Mouse (Mus musculus) heart, postnatal 36 days (tissue): ENCODE results near the gene Lce3f. TPM values are rescaled to one million over a fixed set of nuclear protein-coding genes. Genes with fewer than 3 reads are reported as not detected.

ENCODE experiments used
- DNase-seq, 2 experiments: peaks; one replicate each; pipeline ENCODE4 v3.0.0; 2021 to 2022
- intact Hi-C: fragments of 180-260 bp; cut with DNase I; formaldehyde crosslinking; loops from one replicate; pipeline ENCODE4 v1.15.1; 2025
- total RNA-seq, 2 experiments: library from RNA; stranded (reverse); gene quantifications; 2 replicates each; pipeline ENCODE4 v1.2.3; 2021

Lce3f gene
- total RNA-seq, result not detected

GRCm38 (mm10) chr3:92991926-92992325 lies at the start of gene Lce3f:
TSS of gene Lce3f (plus strand) at chr3:92992226.
- intact Hi-C loops, result no loop called here
- no peak for DNase-seq

GRCm38 (mm10) chr3:92944186-92944585 lies 47.8 kb upstream of the Lce3f start, which contains the start of gene Lce3c:
TSS of gene Lce3c (plus strand) at chr3:92944486.
- DNase-seq, result no peak
- intact Hi-C loops, result no loop called here

GRCm38 (mm10) chr3:92957090-92957489 lies 34.9 kb upstream of the Lce3f start, which contains the start of gene Lce3d:
TSS of gene Lce3d (plus strand) at chr3:92957390.
- no peak for DNase-seq
- intact Hi-C loops, result no loop called here

GRCm38 (mm10) chr3:92966761-92967160 lies 25.3 kb upstream of the Lce3f start, which contains the start of gene Lce3e:
TSS of gene Lce3e (plus strand) at chr3:92967061.
- no peak for DNase-seq
- intact Hi-C loops, result no loop called here

- intact Hi-C loops, result no loop called here
- DNase-seq, result no peak
Observed at GRCm38 (mm10) chr3:92978484-92978883, 13.5 kb upstream of the Lce3f start.

- intact Hi-C loops, result loop anchor here (2.0 kb wide), 1 partner anchor 848 kb away; no protein-coding TSS in a partner anchor
- peak; percentile 11 to 57 for DNase-seq
Observed at GRCm38 (mm10) chr3:92998691-92999090, 6.7 kb downstream of the Lce3f start.

GRCm38 (mm10) chr3:93000621-93001020 lies 8.6 kb downstream of the Lce3f start:
- DNase-seq, result no peak

GRCm38 (mm10) chr3:93002843-93003242 lies 10.8 kb downstream of the Lce3f start:
- DNase-seq, result no peak
- intact Hi-C loops, result no loop called here

More at GRCm38 (mm10) chr3:93000621-93001020, 8.6 kb downstream of the Lce3f start:
- intact Hi-C loops, result no loop called here

GRCm38 (mm10) chr3:93014378-93014801 lies 22.4 kb downstream of the Lce3f start:
- intact Hi-C loops, result no loop called here
- peak in 1 of 2 experiments; percentile 4 for DNase-seq

GRCm38 (mm10) chr3:93014871-93015270 lies 22.8 kb downstream of the Lce3f start:
- intact Hi-C loops, result no loop called here
- DNase-seq, result no peak

- DNase-seq, result no peak
- intact Hi-C loops, result no loop called here
Observed at GRCm38 (mm10) chr3:93015460-93016104, 23.6 kb downstream of the Lce3f start, which contains the start of gene Crct1. TSS of gene Crct1 (minus strand) at chr3:93015687.

- DNase-seq, result no peak
- intact Hi-C loops, result no loop called here
Observed at GRCm38 (mm10) chr3:93018960-93019359, 26.9 kb downstream of the Lce3f start, which contains the start of gene Lce1m. TSS of gene Lce1m (minus strand) at chr3:93019060.

- intact Hi-C loops, result no loop called here
- DNase-seq, result no peak
Observed at GRCm38 (mm10) chr3:93021171-93021570, 29.1 kb downstream of the Lce3f start.

GRCm38 (mm10) chr3:93023411-93024184 lies 31.6 kb downstream of the Lce3f start:
- intact Hi-C loops, result no loop called here
- DNase-seq, result no peak

- DNase-seq, result no peak
- intact Hi-C loops, result no loop called here
Observed at GRCm38 (mm10) chr3:93025486-93025885, 33.5 kb downstream of the Lce3f start.

- DNase-seq, result no peak
Observed at GRCm38 (mm10) chr3:93031450-93031849, 39.4 kb downstream of the Lce3f start.

More at GRCm38 (mm10) chr3:93031450-93031849, 39.4 kb downstream of the Lce3f start:
- intact Hi-C loops, result loop anchor here (5.0 kb wide), 1 partner anchor 124 kb away; no protein-coding TSS in a partner anchor

Other genes starting within 250 kb of the Lce3f start
- gene Lce1g, start 239.9 kb upstream of the Lce3f start, total RNA-seq, result not detected
- gene Lce1h, start 227.2 kb upstream of the Lce3f start, total RNA-seq, result not detected
- gene Lce1i, start 213.3 kb upstream of the Lce3f start, total RNA-seq, result not detected
- gene Lce1j, start 201.7 kb upstream of the Lce3f start, total RNA-seq, result not detected
- not detected for gene Lce1k, start 184.3 kb upstream of the Lce3f start, total RNA-seq
- gene Kprp, start 165.0 kb upstream of the Lce3f start, total RNA-seq, result not detected
- not detected for gene Lce1l, start 140.9 kb upstream of the Lce3f start, total RNA-seq
- gene 2310050C09Rik, start 122.0 kb upstream of the Lce3f start, total RNA-seq, result not detected
- not detected for gene Lce3a, start 66.0 kb upstream of the Lce3f start, total RNA-seq
- not detected for gene Lce3b, start 59.2 kb upstream of the Lce3f start, total RNA-seq
- gene Lce3c, start 47.7 kb upstream of the Lce3f start, total RNA-seq, result not detected
- gene Lce3d, start 34.8 kb upstream of the Lce3f start, total RNA-seq, result not detected
- gene Lce3e, start 25.2 kb upstream of the Lce3f start, total RNA-seq, result not detected
- gene Crct1, start 23.5 kb downstream of the Lce3f start, total RNA-seq, result not detected
- gene Lce1m, start 26.8 kb downstream of the Lce3f start, total RNA-seq, result not detected
- not detected for gene Gm4858, start 76.6 kb downstream of the Lce3f start, total RNA-seq
- gene Crnn, start 152.6 kb downstream of the Lce3f start, total RNA-seq, result not detected
- gene Flg2, start 205.1 kb downstream of the Lce3f start, total RNA-seq, result not detected